Mouse (Mus musculus) CH12.LX (cell line): ENCODE measurements at regions not wholly inside any gene's neighbourhood (a gene's known extent, or its start where the extent isn't known, plus 50 kb on each side); places are given as distances from the start of the nearest gene placed in this dataset.

ENCODE experiments used
- CTCF ChIP-seq, 2 experiments: IDR thresholded peaks in 1 of 2; conservative IDR thresholded peaks in 1 of 2; 2 replicates each; pipeline ENCODE4 v1.5.1; 2011 to 2012; ENCODE audit warnings: low read depth in 2 of 2, low read length in 2 of 2, improper control_type of control experiment in 1 of 2, inconsistent platforms in 1 of 2, mild to moderate bottlenecking in 1 of 2, moderate library complexity in 1 of 2
- EP300 ChIP-seq: IDR thresholded peaks from 2 replicates; pipeline ENCODE4 v1.6.1; 2011; ENCODE audit warnings: low read length, improper control_type of control experiment
- MAX ChIP-seq: IDR thresholded peaks from 2 replicates; pipeline ENCODE4 v1.6.1; 2011; ENCODE audit warnings: low read length, improper control_type of control experiment
- POLR2AphosphoS2 ChIP-seq: IDR thresholded peaks from 2 replicates; pipeline ENCODE4 v1.6.1; 2011; ENCODE audit warnings: low read depth, low read length, improper control_type of control experiment
- SIN3A ChIP-seq: IDR thresholded peaks from 2 replicates; pipeline ENCODE4 v1.6.1; 2012; ENCODE audit warnings: low read length, improper control_type of control experiment, inconsistent platforms
- ZC3H11A ChIP-seq: IDR thresholded peaks from 2 replicates; pipeline ENCODE4 v1.6.1; 2012; ENCODE audit warnings: low read depth, mild to moderate bottlenecking, inconsistent platforms, low read length, improper control_type of control experiment
- ZNF384 ChIP-seq: IDR thresholded peaks from 2 replicates; pipeline ENCODE4 v1.6.1; 2012; ENCODE audit warnings: low read depth, low read length, improper control_type of control experiment, inconsistent platforms

GRCm38 (mm10) chr5:136626142-136626771 is 59.0 kb upstream of the Cux1 start:
- no peak for TF ChIP-seq MAX
- TF ChIP-seq CTCF (conservative IDR thresholded peaks at IDR 0.05 in 1 of 2, IDR thresholded peaks at IDR 0.05 in 1 of 2; ENCODE audit: low read depth in 2 of 2, low read length in 2 of 2), result no peak
- no peak for TF ChIP-seq EP300
- no peak for TF ChIP-seq SIN3A
- peak; percentile 41; the same call in 1 of the 2 replicates for TF ChIP-seq ZNF384
- TF ChIP-seq POLR2AphosphoS2, result no peak
- no peak for TF ChIP-seq ZC3H11A
